Mouse (Mus musculus): ENCODE measurements at regions not wholly inside any gene's neighbourhood (a gene's known extent, or its start where the extent isn't known, plus 50 kb on each side); places are given as distances from the start of the nearest gene placed in this dataset.
A peak's percentile ranks its signal among the peaks of the same experiment; 100 is the strongest.

DNA sequence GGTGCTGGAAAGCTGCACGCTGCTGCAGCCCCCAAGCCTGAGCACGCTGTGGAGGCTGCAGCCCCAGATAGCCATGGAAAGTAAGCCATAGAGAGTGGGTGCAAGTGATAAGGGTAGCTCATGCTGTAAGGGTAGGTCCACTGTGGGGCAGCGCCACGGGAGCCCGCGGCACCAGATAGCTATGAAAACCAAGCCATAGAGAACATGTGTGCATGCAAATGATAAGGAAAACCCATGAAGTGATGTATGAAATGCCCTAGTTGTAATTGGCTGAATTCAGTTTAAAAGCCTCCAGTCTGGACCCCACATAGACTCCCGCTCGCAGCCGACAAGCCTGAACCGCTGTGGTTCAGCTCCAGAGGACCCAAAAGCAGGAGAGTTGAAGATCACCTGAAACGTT is 58.8 kb upstream of the L3mbtl3 start:
- H3K27me3 ChIP-seq (ENCODE audit: control insufficient read depth): no peaks in the 10 kb centered on the region
- no peaks in the 10 kb centered on the region for H3K9me3 ChIP-seq (ENCODE audit: control insufficient read depth, low read length)
- TF ChIP-seq TAL1 (IDR thresholded peaks at IDR 0.05; ENCODE audit: low read length): peak; percentile 45; the same call in 1 of the 3 replicates
- peak; percentile 41; the same call in 1 of the 2 replicates for TF ChIP-seq GATA1 (IDR thresholded peaks at IDR 0.05; ENCODE audit: low read length)
- no peaks in the 10 kb centered on the region; the same call in 1 of the 2 replicates for H3K36me3 ChIP-seq (ENCODE audit: control insufficient read depth)
- peaks cover 2% of the 10 kb centered on the region; the same call in 1 of the 2 replicates for H3K4me1 ChIP-seq (ENCODE audit: control insufficient read depth)
- peak overlapping the region; percentile 64 for H3K4me3 ChIP-seq (replicated peaks)

DNA sequence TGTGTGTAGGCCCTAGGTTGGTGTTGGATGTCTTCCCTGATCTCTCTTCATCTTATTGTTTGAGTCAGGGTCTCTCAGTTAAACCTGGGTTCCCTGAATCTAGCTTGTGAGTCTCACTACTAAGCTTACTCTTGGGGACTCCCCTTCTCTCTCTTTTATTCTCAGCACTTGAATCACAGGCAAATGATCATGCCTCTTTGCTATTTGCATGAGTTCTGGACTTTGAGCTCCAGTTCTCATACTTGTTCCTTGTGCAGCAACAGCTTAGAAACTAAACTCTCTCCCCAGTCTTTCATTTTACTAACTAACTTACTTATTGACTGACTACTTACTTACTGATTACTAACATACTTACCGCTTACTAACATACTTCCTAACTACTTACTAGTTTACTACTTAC is 64.9 kb upstream of the L3mbtl3 start:
- H3K9me3 ChIP-seq (ENCODE audit: control insufficient read depth, low read length): no peaks in the 10 kb centered on the region
- H3K27me3 ChIP-seq (ENCODE audit: control insufficient read depth): no peaks in the 10 kb centered on the region
- no peak for TF ChIP-seq TAL1 (IDR thresholded peaks at IDR 0.05; ENCODE audit: low read length)
- no peak overlapping the region for H3K4me3 ChIP-seq (replicated peaks)
- no peaks in the 10 kb centered on the region for H3K4me1 ChIP-seq (ENCODE audit: control insufficient read depth)
- H3K36me3 ChIP-seq (ENCODE audit: control insufficient read depth): no peaks in the 10 kb centered on the region; the same call in 1 of the 2 replicates

DNA sequence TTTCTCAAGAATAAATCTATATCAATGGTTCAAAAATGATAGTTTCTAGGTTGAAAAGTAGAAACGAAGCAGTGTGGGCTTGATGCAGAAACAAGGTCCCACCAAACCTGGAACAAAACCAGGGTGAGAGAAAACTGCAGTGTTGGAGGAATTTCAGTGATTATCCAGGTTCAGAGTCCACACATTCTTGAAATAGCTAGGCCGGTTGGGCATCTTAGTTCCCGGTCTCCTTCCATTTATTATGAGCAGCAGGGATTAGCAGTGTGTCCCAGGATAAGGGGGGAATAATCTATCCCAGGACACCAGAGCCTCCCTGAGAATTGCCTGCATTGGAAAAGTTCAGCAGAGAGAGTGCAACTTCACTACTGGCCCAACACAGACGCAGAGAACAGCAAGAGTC is 108.5 kb upstream of the L3mbtl3 start:
- TF ChIP-seq GATA1 (IDR thresholded peaks at IDR 0.05; ENCODE audit: low read length): no peak
- no peak for TF ChIP-seq TAL1 (IDR thresholded peaks at IDR 0.05; ENCODE audit: low read length)
- H3K9me3 ChIP-seq (ENCODE audit: control insufficient read depth, low read length): no peaks in the 10 kb centered on the region
- no peak overlapping the region for H3K4me3 ChIP-seq (replicated peaks)
- H3K4me1 ChIP-seq (ENCODE audit: control insufficient read depth): no peaks in the 10 kb centered on the region
- H3K27me3 ChIP-seq (ENCODE audit: control insufficient read depth): no peaks in the 10 kb centered on the region
- no peaks in the 10 kb centered on the region for H3K36me3 ChIP-seq (ENCODE audit: control insufficient read depth)

DNA sequence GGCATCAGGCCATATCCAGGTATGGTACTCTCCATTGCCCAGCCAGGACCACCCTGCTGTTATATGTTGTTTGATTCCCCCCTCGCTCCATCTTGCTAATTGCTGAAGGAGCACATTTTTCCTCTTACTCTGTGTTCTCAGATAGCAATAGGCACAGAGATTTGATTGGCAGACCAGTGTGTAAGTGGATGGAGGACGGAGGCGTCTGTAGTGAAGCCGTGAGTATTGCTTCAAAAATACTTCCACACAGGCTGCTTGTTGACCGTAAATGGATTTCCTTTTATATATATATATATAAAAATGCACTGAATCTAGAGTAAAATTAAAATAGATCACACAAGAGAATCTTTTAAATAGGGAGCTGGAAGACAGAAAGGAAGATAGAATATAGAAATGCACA is 115.6 kb upstream of the L3mbtl3 start:
- Histone ChIP-seq H3K4me1 (ENCODE audit: control insufficient read depth) (no peaks in the 10 kb centered on the region), H3K9me3 (ENCODE audit: control insufficient read depth, low read length) (no peaks in the 10 kb centered on the region), H3K27me3 (ENCODE audit: control insufficient read depth) (no peaks in the 10 kb centered on the region), H3K4me3 (replicated peaks) (no peak overlapping the region), H3K36me3 (ENCODE audit: control insufficient read depth) (no peaks in the 10 kb centered on the region)
- no peak for TF ChIP-seq TAL1 (IDR thresholded peaks at IDR 0.05; ENCODE audit: low read length)
- no peak for TF ChIP-seq GATA1 (IDR thresholded peaks at IDR 0.05; ENCODE audit: low read length)

DNA sequence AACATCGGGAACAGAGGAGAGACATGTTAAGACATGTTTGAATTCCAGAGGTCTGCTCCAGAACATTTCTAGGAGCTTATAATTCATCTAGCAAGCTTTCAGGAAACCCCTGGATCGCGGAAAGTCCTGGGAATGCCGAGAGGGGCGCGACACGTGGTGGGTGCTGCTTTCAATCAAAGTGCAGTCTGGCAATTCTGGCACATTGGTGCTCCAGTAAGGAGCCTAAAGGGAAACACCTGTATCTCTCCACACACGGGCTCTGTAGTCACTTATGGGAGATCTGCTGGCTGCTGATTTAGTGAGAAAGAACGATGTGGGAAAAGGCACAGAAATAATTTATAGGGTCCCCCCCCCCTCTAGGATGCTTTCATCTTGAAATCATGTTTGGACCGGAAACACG is 116.4 kb upstream of the L3mbtl3 start:
- Histone ChIP-seq H3K36me3 (ENCODE audit: control insufficient read depth) (no peaks in the 10 kb centered on the region), H3K9me3 (ENCODE audit: control insufficient read depth, low read length) (no peaks in the 10 kb centered on the region), H3K4me3 (replicated peaks) (no peak overlapping the region), H3K4me1 (ENCODE audit: control insufficient read depth) (no peaks in the 10 kb centered on the region), H3K27me3 (ENCODE audit: control insufficient read depth) (no peaks in the 10 kb centered on the region)
- TF ChIP-seq TAL1 (IDR thresholded peaks at IDR 0.05; ENCODE audit: low read length) (no peak), GATA1 (IDR thresholded peaks at IDR 0.05; ENCODE audit: low read length) (no peak)

DNA sequence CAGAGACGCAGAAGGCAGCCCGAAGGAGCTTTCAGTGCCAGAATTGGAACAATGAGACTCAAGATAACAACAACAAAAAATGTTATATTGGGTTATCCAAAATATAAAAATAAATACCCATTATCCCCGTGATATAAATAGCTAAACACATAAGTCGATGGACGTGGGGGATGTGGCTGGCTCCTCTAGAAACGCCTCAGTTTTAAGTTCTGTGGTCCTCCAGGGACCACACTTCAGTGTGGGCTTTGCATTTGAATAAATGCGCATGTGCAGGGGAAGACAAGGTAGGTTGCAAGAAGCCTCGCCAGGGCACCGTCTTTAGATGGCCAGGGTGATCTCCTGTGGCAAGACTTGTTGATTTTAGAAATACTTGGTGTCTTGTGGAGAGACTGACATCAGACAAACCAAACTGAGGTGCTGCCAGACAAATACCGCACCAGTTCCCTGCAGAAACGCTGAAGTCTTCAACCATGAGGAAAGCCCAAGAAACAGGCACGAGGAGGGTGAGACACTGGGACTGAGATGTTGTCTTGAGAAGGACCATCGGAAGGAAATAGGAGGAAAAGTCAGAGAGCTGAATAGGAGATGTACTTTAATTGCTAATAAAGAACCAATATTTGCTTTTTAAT is 117.2 kb upstream of the L3mbtl3 start:
- no peak overlapping the region for H3K4me3 ChIP-seq (replicated peaks)
- no peaks in the 10 kb centered on the region for H3K9me3 ChIP-seq (ENCODE audit: control insufficient read depth, low read length)
- no peaks in the 10 kb centered on the region for H3K27me3 ChIP-seq (ENCODE audit: control insufficient read depth)
- no peaks in the 10 kb centered on the region for H3K4me1 ChIP-seq (ENCODE audit: control insufficient read depth)
- TF ChIP-seq TAL1 (IDR thresholded peaks at IDR 0.05; ENCODE audit: low read length) (no peak), GATA1 (IDR thresholded peaks at IDR 0.05; ENCODE audit: low read length) (no peak)
- no peaks in the 10 kb centered on the region for H3K36me3 ChIP-seq (ENCODE audit: control insufficient read depth)

DNA sequence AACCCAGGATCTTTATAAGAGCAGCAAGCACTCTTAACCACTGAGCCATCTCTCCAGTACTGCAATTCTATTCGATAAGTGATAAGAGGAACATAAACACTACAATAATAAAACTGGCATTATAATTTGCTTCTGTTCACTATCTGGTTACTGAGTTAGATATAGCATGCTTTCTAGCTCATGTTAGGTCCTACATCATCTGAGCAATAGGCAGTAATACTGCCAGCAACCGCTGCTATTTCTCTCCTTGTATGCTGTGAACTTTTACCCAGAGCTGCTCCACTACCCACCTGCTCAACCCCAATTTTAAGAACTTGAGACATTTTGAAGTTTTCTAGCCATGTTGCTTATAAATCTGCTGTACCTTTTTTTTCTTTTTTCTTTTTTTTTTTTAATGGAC is 118.0 kb upstream of the L3mbtl3 start:
- Histone ChIP-seq H3K4me3 (replicated peaks) (no peak overlapping the region), H3K9me3 (ENCODE audit: control insufficient read depth, low read length) (no peaks in the 10 kb centered on the region), H3K4me1 (ENCODE audit: control insufficient read depth) (no peaks in the 10 kb centered on the region), H3K36me3 (ENCODE audit: control insufficient read depth) (no peaks in the 10 kb centered on the region), H3K27me3 (ENCODE audit: control insufficient read depth) (no peaks in the 10 kb centered on the region)
- TF ChIP-seq GATA1 (IDR thresholded peaks at IDR 0.05; ENCODE audit: low read length): no peak
- no peak for TF ChIP-seq TAL1 (IDR thresholded peaks at IDR 0.05; ENCODE audit: low read length)

DNA sequence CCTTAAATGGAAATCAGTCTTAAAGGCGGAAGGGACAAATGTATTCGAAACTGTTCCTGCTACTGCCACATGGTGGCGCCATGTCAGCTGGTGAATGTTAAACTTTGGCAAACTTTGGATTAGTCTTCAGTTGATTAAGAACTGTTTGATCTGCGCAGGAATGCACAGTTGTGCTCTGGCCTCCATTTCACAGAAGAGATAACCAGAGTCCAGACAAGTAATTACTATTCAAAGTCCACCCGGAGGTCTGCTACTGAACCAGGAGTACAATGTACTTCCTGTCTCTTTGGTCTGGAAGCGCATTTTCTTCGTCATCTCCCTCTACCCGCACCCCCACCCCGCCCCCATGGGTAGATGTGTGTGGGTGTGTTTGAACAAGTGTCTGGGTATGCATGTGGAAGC is 118.6 kb upstream of the L3mbtl3 start:
- Histone ChIP-seq H3K27me3 (ENCODE audit: control insufficient read depth) (no peaks in the 10 kb centered on the region), H3K9me3 (ENCODE audit: control insufficient read depth, low read length) (no peaks in the 10 kb centered on the region), H3K4me3 (replicated peaks) (no peak overlapping the region), H3K36me3 (ENCODE audit: control insufficient read depth) (no peaks in the 10 kb centered on the region), H3K4me1 (ENCODE audit: control insufficient read depth) (no peaks in the 10 kb centered on the region)
- TF ChIP-seq GATA1 (IDR thresholded peaks at IDR 0.05; ENCODE audit: low read length) (no peak), TAL1 (IDR thresholded peaks at IDR 0.05; ENCODE audit: low read length) (no peak)

DNA sequence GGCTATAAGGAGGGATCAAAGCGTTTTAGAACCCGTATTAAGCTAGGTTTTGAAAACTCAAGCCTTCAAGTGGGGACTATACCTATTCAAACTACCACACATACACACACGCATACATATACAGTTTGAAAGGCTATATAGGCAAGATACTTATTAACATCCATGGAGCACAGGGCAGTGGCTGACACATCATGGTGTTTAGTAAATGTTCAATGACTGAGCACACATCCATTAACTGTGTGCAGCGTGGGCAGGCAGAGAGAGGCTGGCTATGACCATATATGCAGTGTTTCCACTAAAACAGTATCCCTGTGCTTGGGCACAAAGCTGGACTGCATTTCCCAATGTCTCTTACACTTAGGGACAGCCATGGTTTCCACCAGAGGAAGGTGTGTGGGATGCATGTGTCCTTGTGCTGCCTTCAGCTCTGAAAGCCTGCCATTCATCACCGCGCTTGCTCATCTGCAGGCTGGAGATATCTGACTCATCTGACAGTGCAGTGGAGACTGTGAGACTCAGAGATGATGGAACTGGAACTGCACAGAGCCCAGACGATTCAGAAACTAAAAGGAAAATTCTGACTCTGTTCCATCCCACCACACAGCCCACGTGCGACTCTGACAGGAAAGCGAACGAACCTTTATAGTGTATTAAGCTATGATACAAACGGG is 124.6 kb upstream of the L3mbtl3 start:
- TF ChIP-seq TAL1 (IDR thresholded peaks at IDR 0.05; ENCODE audit: low read length) (no peak), GATA1 (IDR thresholded peaks at IDR 0.05; ENCODE audit: low read length) (no peak)
- H3K27me3 ChIP-seq (ENCODE audit: control insufficient read depth): no peaks in the 10 kb centered on the region

More for the DNA sequence above, 124.6 kb upstream of the L3mbtl3 start:
- Histone ChIP-seq H3K9me3 (ENCODE audit: control insufficient read depth, low read length) (no peaks in the 10 kb centered on the region), H3K4me3 (replicated peaks) (no peak overlapping the region), H3K36me3 (ENCODE audit: control insufficient read depth) (no peaks in the 10 kb centered on the region), H3K4me1 (ENCODE audit: control insufficient read depth) (no peaks in the 10 kb centered on the region)
